Mouse (Mus musculus): Measurements from ENCODE around the gene Ube2t. TPM values are rescaled to one million over a fixed set of nuclear protein-coding genes. Genes with fewer than 3 reads are reported as not detected.

Ube2t gene
- total and polyA plus RNA-seq, 2 experiments: 0.43 to 1.1 TPM

DNA sequence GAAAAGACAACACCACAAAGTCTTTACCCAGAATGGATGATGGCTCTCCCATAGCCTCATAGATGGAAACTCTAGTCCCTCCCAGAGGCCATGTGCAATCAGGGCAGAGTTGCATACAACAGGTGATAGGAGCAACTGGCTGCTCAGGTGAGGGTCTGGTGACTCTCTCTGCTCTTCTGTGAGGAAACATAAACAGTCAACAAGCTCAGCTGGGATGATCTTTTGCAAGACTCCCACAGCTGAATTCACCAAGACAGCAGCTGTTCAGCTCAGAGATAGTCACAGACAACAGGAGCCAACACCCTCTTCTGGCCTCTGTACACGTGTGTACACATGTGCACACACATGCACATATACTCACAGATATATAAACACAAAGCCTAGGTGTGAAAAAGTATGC lies 24.1 kb upstream of the Ube2t start:
- H3K27me3 ChIP-seq (ENCODE audit: control insufficient read depth, insufficient read depth, low read length): no peaks in the 10 kb centered on the region
- no peak overlapping the region for H3K4me3 ChIP-seq (ENCODE audit: insufficient read depth, low read depth, low read length)
- no peak for TF ChIP-seq CTCF (IDR thresholded peaks at IDR 0.05; ENCODE audit: low read depth, low read length)
- TF ChIP-seq POLR2A (IDR thresholded peaks at IDR 0.05; ENCODE audit: extremely low read depth, insufficient read depth, low read length): no peak
- no peaks in the 10 kb centered on the region for H3K36me3 ChIP-seq (ENCODE audit: control insufficient read depth, insufficient read depth, low read length)
- no peak for DNase-seq (ENCODE audit: extremely low read depth, low read depth, low spot score)
- peaks cover 10% of the 10 kb centered on the region; the same call in 1 of the 2 replicates for H3K79me2 ChIP-seq (ENCODE audit: control insufficient read depth, insufficient read depth, low read length)
- H3K4me1 ChIP-seq (ENCODE audit: control insufficient read depth, insufficient read depth, low read length): no peaks in the 10 kb centered on the region
- no peak overlapping the region for H3K9ac ChIP-seq (ENCODE audit: low read depth, low read length)
- no peak overlapping the region for H3K27ac ChIP-seq (replicated peaks; ENCODE audit: insufficient read depth, low read depth, low read length)
- WGBS: 93% methylated on average over 1 of the region's 1 CpGs

DNA sequence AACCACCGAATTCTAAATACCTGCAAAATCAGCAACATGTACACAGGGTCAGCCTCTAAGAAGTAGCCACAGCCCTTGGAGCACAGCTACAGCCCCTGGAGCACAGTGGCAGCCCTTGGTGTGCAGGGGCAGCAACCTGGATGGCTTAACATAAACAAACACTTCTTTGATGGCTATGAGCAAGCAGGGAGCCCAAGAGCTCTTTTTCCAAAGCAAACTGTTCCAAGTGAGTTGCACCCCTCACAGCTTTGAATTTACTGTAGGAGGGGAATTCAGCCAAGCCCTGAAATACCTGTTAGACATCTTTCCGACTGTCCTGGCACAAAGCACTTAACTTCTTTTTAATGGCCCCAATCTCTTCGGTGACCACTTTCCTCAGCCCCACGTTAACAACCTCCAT lies 21.5 kb upstream of the Ube2t start:
- WGBS: 74% methylated on average over 4 of the region's 4 CpGs
- H3K36me3 ChIP-seq (ENCODE audit: control insufficient read depth, insufficient read depth, low read length): no peaks in the 10 kb centered on the region
- no peak overlapping the region for H3K9ac ChIP-seq (ENCODE audit: low read depth, low read length)
- H3K4me3 ChIP-seq (ENCODE audit: insufficient read depth, low read depth, low read length): no peak overlapping the region
- no peaks in the 10 kb centered on the region for H3K27me3 ChIP-seq (ENCODE audit: control insufficient read depth, insufficient read depth, low read length)
- H3K27ac ChIP-seq (replicated peaks; ENCODE audit: insufficient read depth, low read depth, low read length): no peak overlapping the region
- no peaks in the 10 kb centered on the region for H3K4me1 ChIP-seq (ENCODE audit: control insufficient read depth, insufficient read depth, low read length)
- TF ChIP-seq POLR2A (IDR thresholded peaks at IDR 0.05; ENCODE audit: extremely low read depth, insufficient read depth, low read length): no peak
- no peak for TF ChIP-seq CTCF (IDR thresholded peaks at IDR 0.05; ENCODE audit: low read depth, low read length)
- no peak for DNase-seq (ENCODE audit: extremely low read depth, low read depth, low spot score)
- peaks cover 10% of the 10 kb centered on the region; the same call in 1 of the 2 replicates for H3K79me2 ChIP-seq (ENCODE audit: control insufficient read depth, insufficient read depth, low read length)

DNA sequence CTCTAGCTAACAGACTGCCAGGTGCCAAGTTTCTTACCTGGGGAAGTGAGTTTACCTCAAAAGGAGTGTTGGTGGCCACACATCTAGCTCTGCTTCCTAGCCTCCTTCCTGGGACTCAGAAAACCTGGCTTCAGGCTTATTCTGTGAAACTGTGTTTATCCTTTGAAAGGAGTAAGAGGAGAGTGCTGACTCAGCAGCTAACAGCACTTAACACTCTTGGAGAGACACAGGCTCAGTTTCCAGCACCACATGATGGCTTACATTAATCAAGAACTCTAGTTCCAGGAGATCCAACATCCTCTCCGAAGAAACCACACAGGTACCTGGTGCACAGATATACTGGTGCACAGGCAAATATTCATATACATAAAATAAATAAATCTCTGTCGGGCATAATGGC lies 19.5 kb upstream of the Ube2t start:
- H3K79me2 ChIP-seq (ENCODE audit: control insufficient read depth, insufficient read depth, low read length): peaks cover 7% of the 10 kb centered on the region; the same call in 1 of the 2 replicates
- H3K27me3 ChIP-seq (ENCODE audit: control insufficient read depth, insufficient read depth, low read length): no peaks in the 10 kb centered on the region
- no peaks in the 10 kb centered on the region for H3K4me1 ChIP-seq (ENCODE audit: control insufficient read depth, insufficient read depth, low read length)
- no peak overlapping the region for H3K9ac ChIP-seq (ENCODE audit: low read depth, low read length)
- WGBS: 95% methylated on average over 2 of the region's 2 CpGs
- TF ChIP-seq CTCF (IDR thresholded peaks at IDR 0.05; ENCODE audit: low read depth, low read length) (no peak), POLR2A (IDR thresholded peaks at IDR 0.05; ENCODE audit: extremely low read depth, insufficient read depth, low read length) (no peak)
- H3K4me3 ChIP-seq (ENCODE audit: insufficient read depth, low read depth, low read length): no peak overlapping the region
- no peak overlapping the region for H3K27ac ChIP-seq (replicated peaks; ENCODE audit: insufficient read depth, low read depth, low read length)
- no peak for DNase-seq (ENCODE audit: extremely low read depth, low read depth, low spot score)
- H3K36me3 ChIP-seq (ENCODE audit: control insufficient read depth, insufficient read depth, low read length): no peaks in the 10 kb centered on the region; the same call in 1 of the 2 replicates

DNA sequence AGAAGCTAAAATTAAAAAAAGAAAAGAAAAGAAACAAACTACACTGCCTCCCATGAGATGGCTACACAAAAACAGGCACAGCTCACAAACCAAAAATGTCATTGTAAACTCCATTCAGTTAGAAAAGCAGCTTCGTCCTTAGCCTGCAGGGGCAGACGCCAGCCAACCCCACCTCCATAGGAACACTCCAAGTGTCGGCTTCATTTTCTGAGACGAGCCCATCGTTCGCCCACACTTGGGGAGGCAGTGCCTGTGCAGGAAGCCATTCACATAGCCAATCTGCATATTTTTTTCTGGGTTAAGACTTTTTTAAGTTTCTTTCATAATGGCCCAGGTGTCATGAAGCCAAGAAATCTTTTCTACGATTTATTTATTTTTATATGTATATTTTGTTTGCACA lies 14.8 kb upstream of the Ube2t start:
- no peaks in the 10 kb centered on the region for H3K27me3 ChIP-seq (ENCODE audit: control insufficient read depth, insufficient read depth, low read length)
- WGBS: 95% methylated on average over 7 of the region's 7 CpGs
- DNase-seq (ENCODE audit: extremely low read depth, low read depth, low spot score): no peak
- H3K27ac ChIP-seq (replicated peaks; ENCODE audit: insufficient read depth, low read depth, low read length): no peak overlapping the region
- no peaks in the 10 kb centered on the region for H3K4me1 ChIP-seq (ENCODE audit: control insufficient read depth, insufficient read depth, low read length)
- peaks cover 2% of the 10 kb centered on the region; the same call in 1 of the 2 replicates for H3K79me2 ChIP-seq (ENCODE audit: control insufficient read depth, insufficient read depth, low read length)
- TF ChIP-seq POLR2A (IDR thresholded peaks at IDR 0.05; ENCODE audit: extremely low read depth, insufficient read depth, low read length) (no peak), CTCF (IDR thresholded peaks at IDR 0.05; ENCODE audit: low read depth, low read length) (no peak)
- H3K9ac ChIP-seq (ENCODE audit: low read depth, low read length): no peak overlapping the region
- no peaks in the 10 kb centered on the region; the same call in 1 of the 2 replicates for H3K36me3 ChIP-seq (ENCODE audit: control insufficient read depth, insufficient read depth, low read length)
- H3K4me3 ChIP-seq (ENCODE audit: insufficient read depth, low read depth, low read length): no peak overlapping the region

DNA sequence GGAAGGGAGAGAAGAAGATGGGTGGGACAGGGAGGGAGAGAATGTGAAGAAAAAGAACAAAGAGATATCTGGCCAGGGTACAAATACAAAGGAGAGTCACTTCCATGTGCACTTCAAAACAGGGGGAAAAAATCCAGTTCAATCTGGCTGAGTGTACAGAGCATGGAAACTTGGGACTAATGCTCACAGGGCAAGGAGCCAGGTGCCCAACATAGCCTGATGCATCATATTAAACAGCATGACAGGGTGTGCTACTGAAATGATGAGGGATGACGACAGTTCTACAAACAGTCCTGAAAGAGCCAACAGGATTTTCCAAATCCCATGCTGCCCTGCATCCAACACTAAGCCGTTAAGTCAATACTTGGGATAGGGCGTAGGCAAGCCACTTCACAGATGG lies 12.4 kb upstream of the Ube2t start:
- no peak for DNase-seq (ENCODE audit: extremely low read depth, low read depth, low spot score)
- 81% methylated on average over 3 of the region's 3 CpGs for WGBS
- no peaks in the 10 kb centered on the region; the same call in 1 of the 2 replicates for H3K36me3 ChIP-seq (ENCODE audit: control insufficient read depth, insufficient read depth, low read length)
- no peaks in the 10 kb centered on the region for H3K27me3 ChIP-seq (ENCODE audit: control insufficient read depth, insufficient read depth, low read length)
- H3K4me1 ChIP-seq (ENCODE audit: control insufficient read depth, insufficient read depth, low read length): no peaks in the 10 kb centered on the region; the same call in 1 of the 2 replicates
- no peak overlapping the region for H3K9ac ChIP-seq (ENCODE audit: low read depth, low read length)
- H3K79me2 ChIP-seq (ENCODE audit: control insufficient read depth, insufficient read depth, low read length): peaks cover 9% of the 10 kb centered on the region; the same call in 1 of the 2 replicates
- no peak for TF ChIP-seq POLR2A (IDR thresholded peaks at IDR 0.05; ENCODE audit: extremely low read depth, insufficient read depth, low read length)
- no peak for TF ChIP-seq CTCF (IDR thresholded peaks at IDR 0.05; ENCODE audit: low read depth, low read length)
- H3K27ac ChIP-seq (replicated peaks; ENCODE audit: insufficient read depth, low read depth, low read length): no peak overlapping the region
- no peak overlapping the region for H3K4me3 ChIP-seq (ENCODE audit: insufficient read depth, low read depth, low read length)

- 3% methylated on average over 16 of the region's 16 CpGs for WGBS
- Histone ChIP-seq H3K4me1 (ENCODE audit: control insufficient read depth, insufficient read depth, low read length) (peaks cover 3% of the 10 kb centered on the region; the same call in 1 of the 2 replicates), H3K4me3 (ENCODE audit: insufficient read depth, low read depth, low read length) (peak overlapping the region; percentile 91), H3K36me3 (ENCODE audit: control insufficient read depth, insufficient read depth, low read length) (no peaks in the 10 kb centered on the region), H3K27ac (replicated peaks; ENCODE audit: insufficient read depth, low read depth, low read length) (peak overlapping the region; percentile 43), H3K27me3 (ENCODE audit: control insufficient read depth, insufficient read depth, low read length) (no peaks in the 10 kb centered on the region), H3K9ac (ENCODE audit: low read depth, low read length) (peak overlapping the region; percentile 93), H3K79me2 (ENCODE audit: control insufficient read depth, insufficient read depth, low read length) (peaks cover 12% of the 10 kb centered on the region; the same call in 1 of the 2 replicates)
- peak; percentile 32 for DNase-seq (ENCODE audit: extremely low read depth, low read depth, low spot score)
- no peak for TF ChIP-seq POLR2A (IDR thresholded peaks at IDR 0.05; ENCODE audit: extremely low read depth, insufficient read depth, low read length)
- TF ChIP-seq CTCF (IDR thresholded peaks at IDR 0.05; ENCODE audit: low read depth, low read length): no peak
These were observed 7.2 kb upstream of the Ube2t start for GRCm38 (mm10) chr1:134955050-134955636.

Data from liver, adult 2 months (tissue).